Mouse (Mus musculus): Measurements from ENCODE around the gene Spred2. TPM values are rescaled to one million over a fixed set of nuclear protein-coding genes. Genes with fewer than 3 reads are reported as not detected.
A peak's percentile ranks its signal among the peaks of the same experiment; 100 is the strongest.

Spred2 gene
- total RNA-seq, 2 experiments from 2014 or later: 12.3 to 14.3 TPM

DNA sequence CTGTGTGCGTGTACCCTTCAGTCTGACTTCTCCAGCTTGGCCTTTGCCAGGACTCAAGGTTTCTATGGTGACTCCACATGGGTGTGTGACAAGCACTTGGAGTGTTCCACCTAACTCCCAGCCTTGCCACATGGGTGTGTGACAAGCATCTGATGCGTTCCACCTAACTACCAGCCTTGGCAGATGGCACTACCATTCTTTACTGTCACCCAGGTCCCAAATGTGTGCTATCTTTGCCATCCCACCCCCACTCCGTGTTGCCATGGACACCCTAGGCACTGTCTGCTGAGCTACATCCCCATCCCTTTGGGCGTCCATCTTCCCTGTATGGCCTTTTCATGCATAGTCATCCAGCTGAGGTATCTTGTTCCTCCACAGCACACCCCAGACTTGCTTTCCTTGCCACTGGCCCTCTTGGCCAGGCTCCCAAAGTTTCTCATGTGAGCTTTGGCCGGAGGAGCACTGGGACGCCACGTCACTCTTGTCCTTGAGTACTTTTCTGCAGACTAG is 23.5 kb downstream of the Spred2 start:
- intact Hi-C loops (cut with DNase I; ENCODE audit: low total_unique reads): no loop called here
- peak; percentile 49 for DNase-seq

DNA sequence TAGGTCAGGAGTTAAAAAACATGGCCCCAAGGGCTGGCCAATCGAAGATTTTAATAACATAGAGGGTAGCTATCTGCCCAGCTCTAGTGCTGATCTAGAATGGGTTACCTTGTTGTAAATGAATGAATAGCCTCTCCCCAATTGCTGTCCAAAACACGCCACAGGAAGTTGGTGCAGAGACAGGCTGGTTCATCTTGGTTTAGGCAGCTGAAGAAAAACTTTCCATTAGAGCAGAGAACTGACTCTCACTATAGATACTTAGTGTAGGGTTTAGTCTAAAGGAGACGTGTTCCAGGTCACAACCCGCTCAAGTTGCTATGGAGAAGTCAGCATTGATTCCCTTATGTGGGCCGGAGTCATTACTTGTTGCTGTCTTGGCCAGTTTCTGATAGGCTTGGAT is 25.6 kb downstream of the Spred2 start:
- no peak for DNase-seq
- intact Hi-C loops (cut with DNase I; ENCODE audit: low total_unique reads): no loop called here

DNA sequence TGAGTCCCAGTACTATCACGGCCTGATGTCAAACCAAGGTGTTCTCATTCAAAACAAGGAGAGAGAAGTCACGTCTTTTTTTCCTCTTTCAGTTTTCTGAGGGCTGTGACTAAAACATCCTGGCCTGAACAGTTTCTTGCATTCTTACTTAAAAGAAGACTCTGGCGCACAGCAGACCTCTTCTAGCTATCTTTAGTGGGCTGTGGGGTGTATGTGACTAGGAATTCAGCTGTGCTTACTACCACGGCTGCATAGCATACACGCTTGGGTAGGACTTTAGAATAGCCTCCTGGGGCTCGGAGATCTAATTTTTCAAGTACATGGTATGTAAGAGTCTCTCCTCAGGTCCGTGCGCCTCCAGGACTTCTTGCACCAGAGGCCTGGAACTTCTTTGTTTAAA is 26.0 kb downstream of the Spred2 start:
- intact Hi-C loops (cut with DNase I; ENCODE audit: low total_unique reads): no loop called here
- no peak for DNase-seq

- DNase-seq: no peak
- intact Hi-C loops (cut with DNase I; ENCODE audit: low total_unique reads): no loop called here
These were observed 28.8 kb downstream of the Spred2 start for GRCm38 (mm10) chr11:19952963-19953362.

- intact Hi-C loops (cut with DNase I; ENCODE audit: low total_unique reads): no loop called here
- DNase-seq: no peak
These were observed 29.7 kb downstream of the Spred2 start for GRCm38 (mm10) chr11:19953919-19954318.

- no peak for DNase-seq
- intact Hi-C loops (cut with DNase I; ENCODE audit: low total_unique reads): no loop called here
These were observed 30.9 kb downstream of the Spred2 start for GRCm38 (mm10) chr11:19955069-19955468.

DNA sequence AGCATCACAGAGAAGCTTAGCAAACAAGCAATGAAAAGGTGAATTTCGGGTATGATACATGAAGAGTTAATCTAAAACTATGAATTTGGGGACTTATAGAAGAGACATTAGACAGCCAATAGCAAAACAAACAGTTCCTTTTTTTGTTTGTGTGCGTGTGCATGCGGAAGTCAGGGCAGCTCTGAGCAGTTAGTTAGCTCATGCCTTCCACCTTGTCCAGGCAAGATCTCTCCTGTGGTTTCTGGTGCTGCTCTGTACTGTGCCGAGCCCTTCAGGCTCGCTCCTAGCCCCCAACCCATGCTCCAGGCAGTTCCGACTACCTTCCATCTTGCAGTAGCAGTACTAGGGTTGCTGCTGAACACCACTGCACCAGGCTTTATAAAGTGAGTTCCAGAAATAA is 31.5 kb downstream of the Spred2 start:
- intact Hi-C loops (cut with DNase I; ENCODE audit: low total_unique reads): no loop called here
- DNase-seq: no peak

- intact Hi-C loops (cut with DNase I; ENCODE audit: low total_unique reads): no loop called here
- no peak for DNase-seq
These were observed 34.8 kb downstream of the Spred2 start for GRCm38 (mm10) chr11:19959006-19959405.

DNA sequence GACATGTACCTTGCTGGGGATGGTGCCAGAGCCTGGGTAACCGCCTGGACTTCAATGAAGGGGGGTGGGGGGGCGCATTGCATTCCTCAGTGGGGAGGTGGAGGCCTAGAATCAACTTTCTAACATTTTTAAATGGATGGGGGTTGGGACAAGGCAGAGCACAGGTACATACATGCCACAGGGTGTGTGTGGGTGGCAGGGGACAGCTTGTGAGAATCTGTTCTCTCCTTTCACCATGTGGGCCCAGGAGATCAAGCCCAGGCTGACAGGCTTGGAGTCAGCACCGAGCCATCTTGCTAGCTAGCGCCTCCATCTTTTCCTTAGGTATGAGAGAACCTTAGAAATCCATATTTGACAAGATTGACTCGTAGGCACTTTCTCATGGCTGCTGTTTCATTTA is 35.7 kb downstream of the Spred2 start:
- intact Hi-C loops (cut with DNase I; ENCODE audit: low total_unique reads): no loop called here
- no peak for DNase-seq

GRCm38 (mm10) chr11:19960541-19960940 is 36.4 kb downstream of the Spred2 start:
- DNase-seq: no peak
- intact Hi-C loops (cut with DNase I; ENCODE audit: low total_unique reads): no loop called here

- no peak for DNase-seq
- intact Hi-C loops (cut with DNase I; ENCODE audit: low total_unique reads): no loop called here
These were observed 36.9 kb downstream of the Spred2 start for GRCm38 (mm10) chr11:19961088-19961487.

- no peak for DNase-seq
- intact Hi-C loops (cut with DNase I; ENCODE audit: low total_unique reads): no loop called here
These were observed 37.7 kb downstream of the Spred2 start for GRCm38 (mm10) chr11:19961766-19962365.

DNA sequence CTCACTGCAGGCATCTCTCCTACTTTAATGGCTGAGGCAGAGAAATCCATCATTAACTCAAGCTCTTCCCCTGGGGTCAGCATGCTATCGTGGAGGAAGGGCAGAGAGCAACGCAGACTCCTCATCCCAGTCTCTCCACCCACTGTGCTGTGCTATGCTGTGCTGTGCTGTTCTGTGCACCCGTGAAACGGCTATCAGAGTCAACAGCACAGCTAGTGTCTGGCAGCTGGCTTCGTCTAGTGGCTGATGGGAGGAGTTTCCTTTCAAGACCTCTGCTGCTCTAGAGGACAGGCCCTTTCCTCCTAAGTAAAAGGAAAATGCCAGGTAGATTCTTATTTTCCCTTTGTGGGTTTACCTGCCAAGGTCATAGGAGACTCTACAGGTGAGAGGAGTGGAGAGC is 38.6 kb downstream of the Spred2 start:
- intact Hi-C loops (cut with DNase I; ENCODE audit: low total_unique reads): no loop called here

DNA sequence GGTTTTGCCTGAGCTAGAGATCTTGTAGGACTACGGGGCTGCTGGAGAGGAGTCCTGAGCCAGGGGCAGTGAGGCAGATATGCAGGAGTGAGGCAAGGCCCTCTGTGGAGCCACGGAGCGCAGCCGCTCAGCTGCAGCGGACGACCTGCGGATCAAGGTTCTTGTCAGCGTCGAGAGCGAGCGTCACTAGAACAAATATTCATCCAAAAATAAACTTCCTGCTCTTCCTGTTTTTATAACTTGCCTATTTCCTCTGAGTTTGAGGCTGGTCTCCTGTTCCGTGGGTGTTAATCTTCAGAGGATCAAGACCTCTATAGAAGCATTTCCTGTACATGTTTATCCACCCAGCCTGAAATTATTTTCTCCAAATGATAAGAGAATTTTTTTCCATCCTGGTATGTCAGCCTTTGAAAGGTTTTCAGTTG is 39.6 kb downstream of the Spred2 start:
- DNase-seq: no peak
- intact Hi-C loops (cut with DNase I; ENCODE audit: low total_unique reads): no loop called here

More for the DNA sequence above, 38.6 kb downstream of the Spred2 start:
- no peak for DNase-seq

DNA sequence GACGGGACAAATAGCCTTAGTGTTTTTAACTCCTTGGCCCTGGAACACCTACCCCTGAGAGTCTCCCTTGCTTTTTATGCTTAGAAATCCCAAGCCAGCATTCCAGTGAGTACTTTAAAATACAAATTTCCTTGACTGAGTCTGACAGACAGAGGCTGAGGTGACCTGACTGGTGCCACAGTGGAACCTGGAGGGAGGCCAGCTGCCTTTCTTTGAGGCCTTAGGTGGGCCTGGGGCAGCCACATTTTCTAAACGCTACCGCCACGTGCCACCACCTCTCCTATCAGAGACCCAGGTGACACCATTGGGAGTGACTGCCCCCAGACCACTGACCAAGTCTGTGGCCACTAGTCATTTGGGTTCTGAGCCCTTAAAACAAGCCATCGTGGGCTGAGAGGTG is 40.2 kb downstream of the Spred2 start:
- intact Hi-C loops (cut with DNase I; ENCODE audit: low total_unique reads): no loop called here
- DNase-seq: no peak

- intact Hi-C loops (cut with DNase I; ENCODE audit: low total_unique reads): no loop called here
- DNase-seq: peak; percentile 39
These were observed 40.9 kb downstream of the Spred2 start for GRCm38 (mm10) chr11:19965037-19965611.

DNA sequence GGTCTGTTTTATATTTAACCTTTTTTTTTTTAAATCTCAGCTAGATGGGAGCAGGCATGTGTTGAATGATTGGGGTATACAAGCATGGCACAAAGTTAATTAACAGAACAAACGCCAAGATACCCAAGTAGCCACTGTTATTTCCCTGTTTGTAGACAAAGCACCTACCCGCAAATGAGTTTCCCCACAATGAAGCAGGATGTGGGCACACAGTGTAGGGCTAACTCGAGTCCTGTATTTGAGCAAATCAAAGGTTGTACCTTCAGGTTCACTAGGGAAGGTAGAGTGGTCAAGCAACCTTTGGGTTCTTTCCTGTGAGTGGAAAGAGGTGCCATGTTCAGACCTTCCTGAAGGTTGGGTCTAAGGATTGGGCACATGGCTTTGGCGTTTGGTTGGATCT is 41.5 kb downstream of the Spred2 start:
- intact Hi-C loops (cut with DNase I; ENCODE audit: low total_unique reads): no loop called here
- no peak for DNase-seq

GRCm38 (mm10) chr11:19966294-19966693 is 42.1 kb downstream of the Spred2 start:
- intact Hi-C loops (cut with DNase I; ENCODE audit: low total_unique reads): no loop called here
- no peak for DNase-seq

DNA sequence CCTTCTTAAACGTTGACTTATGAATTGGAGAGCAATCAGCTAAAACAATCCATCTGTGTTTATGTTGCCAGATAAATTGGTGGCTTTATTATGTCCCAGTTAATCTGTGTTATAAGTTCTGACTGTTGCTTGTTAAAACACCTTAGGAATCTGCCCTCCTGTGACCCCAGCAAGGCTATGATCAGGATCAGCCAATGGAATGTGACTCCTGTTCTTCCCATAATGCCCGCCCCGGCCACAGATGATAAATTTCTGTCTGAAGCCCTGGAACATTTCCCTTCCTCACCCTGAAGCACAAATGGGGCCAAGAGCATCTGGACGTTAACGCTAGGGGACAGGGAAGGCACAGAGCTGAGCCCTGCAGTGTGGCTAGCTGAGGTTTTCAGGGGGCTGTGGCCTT is 45.4 kb downstream of the Spred2 start:
- intact Hi-C loops (cut with DNase I; ENCODE audit: low total_unique reads): no loop called here
- DNase-seq: no peak

DNA sequence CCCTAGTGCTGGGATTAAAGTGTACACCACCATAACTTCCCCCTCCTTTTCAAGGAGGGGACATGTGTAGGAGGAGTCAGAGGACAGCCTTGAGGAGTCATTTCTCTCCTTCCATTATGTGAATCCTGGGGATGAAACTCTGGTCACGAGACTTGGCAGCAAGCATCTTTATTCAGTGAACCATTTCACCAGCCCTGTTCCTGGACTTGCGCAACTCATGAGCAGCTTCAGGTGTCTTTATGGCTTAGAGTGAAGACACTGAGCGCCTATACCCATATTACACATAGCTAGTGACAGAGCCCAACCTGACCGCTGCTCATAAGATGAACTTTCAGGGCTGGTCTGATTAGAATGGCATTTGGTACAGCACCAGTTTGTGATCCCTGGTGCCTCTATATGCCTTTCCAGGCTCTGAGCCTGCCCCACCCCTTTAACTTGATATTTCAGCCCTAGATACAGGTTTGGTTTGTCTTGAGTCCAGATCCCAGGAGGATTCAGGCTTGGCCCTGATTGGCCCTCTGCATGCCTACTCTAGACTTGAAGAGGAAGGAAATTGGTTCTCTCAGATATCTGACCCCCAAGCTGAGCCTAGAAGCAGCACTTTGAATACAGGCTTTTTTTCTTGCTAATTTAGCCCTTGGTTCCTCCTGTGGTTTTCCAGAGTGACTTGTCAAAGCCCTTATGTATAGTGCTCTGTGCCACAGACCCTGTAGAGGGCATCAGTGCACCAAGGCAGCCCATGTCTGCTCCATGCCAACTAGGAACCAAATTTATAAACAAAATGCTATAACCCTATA is 48.0 kb downstream of the Spred2 start:
- intact Hi-C loops (cut with DNase I; ENCODE audit: low total_unique reads): no loop called here
- DNase-seq: no peak
